Mouse (Mus musculus): ENCODE measurements around the gene Arid4b.

- TF ChIP-seq CTCF (IDR thresholded peaks at IDR 0.05; ENCODE audit: control insufficient read depth, insufficient read depth, insufficient replicate concordance, low read depth, low read length) (no peak), POLR2A (IDR thresholded peaks at IDR 0.05; ENCODE audit: control insufficient read depth, low read depth, low read length) (no peak)
Observed at GRCm38 (mm10) chr13:14088669-14089068, 25.6 kb downstream of the Arid4b start.
